Mouse (Mus musculus): ENCODE measurements at regions not wholly inside any gene's neighbourhood (a gene's known extent, or its start where the extent isn't known, plus 50 kb on each side); places are given as distances from the start of the nearest gene placed in this dataset.

GRCm38 (mm10) chr6:22541603-22542002 lies 185.6 kb upstream of the Fam3c start:
- no peak for TF ChIP-seq GATA1 (IDR thresholded peaks at IDR 0.05; ENCODE audit: borderline replicate concordance, low read length)
- TF ChIP-seq FLI1 (IDR thresholded peaks at IDR 0.05; ENCODE audit: low read length) = no peak

Data from megakaryocyte, embryonic 14.5 days (primary cell).